Mouse (Mus musculus): ENCODE data around the gene Coro1c. TPM values are rescaled to one million over a fixed set of nuclear protein-coding genes. Genes with fewer than 3 reads are reported as not detected.
A peak's percentile ranks its signal among the peaks of the same experiment; 100 is the strongest.

The Coro1c gene
- total and polyA plus RNA-seq, 3 experiments, result 66.1 to 87.4 (median 69.9) TPM

DNA sequence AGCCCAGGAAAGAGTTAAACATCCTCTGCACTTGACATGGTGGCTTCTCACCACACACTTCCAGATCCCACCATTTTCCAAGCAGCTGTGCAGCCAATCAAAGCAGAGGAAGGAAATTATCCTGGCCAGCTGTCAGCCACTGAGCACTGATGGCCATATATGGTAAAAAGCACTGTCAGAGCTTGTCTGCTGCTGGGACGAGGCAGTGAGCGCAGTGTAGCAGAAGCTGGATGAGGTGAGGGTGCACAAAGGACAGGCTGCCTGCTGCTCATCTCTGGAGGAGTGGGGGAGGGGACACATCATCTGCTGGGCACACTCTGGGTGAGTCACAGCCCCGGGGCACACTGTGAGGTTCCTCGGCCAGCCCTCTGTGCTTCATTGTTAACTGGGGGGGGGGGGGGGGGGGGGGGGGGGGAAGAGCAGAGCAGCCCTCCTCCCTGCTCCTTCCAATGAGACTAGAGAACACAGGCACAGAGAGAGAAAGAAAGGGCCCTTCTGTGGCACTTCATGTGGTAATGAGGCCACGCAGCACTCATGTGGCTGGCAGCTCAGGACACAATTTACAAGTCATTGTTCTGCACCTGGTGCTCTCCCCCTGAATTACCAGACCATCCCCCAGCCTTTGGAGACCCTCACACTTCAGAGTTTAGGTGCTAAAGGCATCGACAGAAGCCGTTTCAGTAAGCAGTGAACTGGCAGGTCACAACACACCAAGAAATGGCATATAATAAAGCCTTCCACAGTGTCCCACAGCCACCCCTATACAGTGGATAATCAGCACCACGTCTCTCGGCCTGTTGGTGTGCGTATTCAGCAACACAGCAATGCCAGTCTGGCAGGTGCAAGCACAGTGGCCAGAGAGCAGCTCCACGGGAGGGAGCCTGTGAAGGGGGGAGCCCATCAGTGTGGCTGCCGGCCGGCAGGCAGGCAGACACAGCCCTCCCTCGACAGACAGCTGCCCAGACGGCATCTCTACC is 35.3 kb downstream of the Coro1c start:
- in situ Hi-C loops (cut with MboI; ENCODE audit: low pct_ligation_motif_present, low pct_unique_long_range_greater_than_20kb, low sequenced_read_pairs), result no loop called here
- H3K9ac ChIP-seq (ENCODE audit: insufficient read depth, low read depth), result no peak overlapping the region
- H3K4me3 ChIP-seq (replicated peaks in 1 of 3; ENCODE audit: low read depth in 2 of 3, low read length in 2 of 3, poor library complexity in 1 of 3), result no peak overlapping the region
- H3K4me2 ChIP-seq (ENCODE audit: insufficient read depth, low read depth, poor library complexity, severe bottlenecking), result no peak overlapping the region
- no peaks in the 10 kb centered on the region for H3K79me2 ChIP-seq (replicated peaks; ENCODE audit: control insufficient read depth, extremely low read depth, insufficient read depth, poor library complexity, severe bottlenecking)
- dilution Hi-C loops (cut with MboI; ENCODE audit: extremely low pct_ligation_motif_present, extremely low pct_unique_long_range_greater_than_20kb, low sequenced_read_pairs), result no loop called here
- DNase-seq (ENCODE audit: extremely low read depth), result peak; percentile 65
- no peaks in the 10 kb centered on the region for H3K27me3 ChIP-seq (replicated peaks)
- peaks cover 12 to 86% of the 10 kb centered on the region in 2 experiments for H3K36me3 ChIP-seq (replicated peaks in 1 of 2; ENCODE audit: control insufficient read depth in 1 of 2, insufficient read depth in 1 of 2, low read length in 1 of 2)
- H3K27ac ChIP-seq (ENCODE audit: insufficient read depth, low read depth), result no peak overlapping the region
- TF ChIP-seq POLR2A (IDR thresholded peaks at IDR 0.05; ENCODE audit: low read depth, low read length) (no peak), SMC3 (IDR thresholded peaks at IDR 0.05; ENCODE audit: low read depth, low read length) (no peak), POLR2AphosphoS2 (IDR thresholded peaks at IDR 0.05; ENCODE audit: low read depth, low read length) (no peak)
- peaks cover 12% of the 10 kb centered on the region for H3K9me3 ChIP-seq (replicated peaks; ENCODE audit: low read length)
- peaks cover 7 to 48% of the 10 kb centered on the region in 2 experiments for H3K4me1 ChIP-seq (ENCODE audit: control insufficient read depth in 1 of 2, insufficient read depth in 2 of 2)

DNA sequence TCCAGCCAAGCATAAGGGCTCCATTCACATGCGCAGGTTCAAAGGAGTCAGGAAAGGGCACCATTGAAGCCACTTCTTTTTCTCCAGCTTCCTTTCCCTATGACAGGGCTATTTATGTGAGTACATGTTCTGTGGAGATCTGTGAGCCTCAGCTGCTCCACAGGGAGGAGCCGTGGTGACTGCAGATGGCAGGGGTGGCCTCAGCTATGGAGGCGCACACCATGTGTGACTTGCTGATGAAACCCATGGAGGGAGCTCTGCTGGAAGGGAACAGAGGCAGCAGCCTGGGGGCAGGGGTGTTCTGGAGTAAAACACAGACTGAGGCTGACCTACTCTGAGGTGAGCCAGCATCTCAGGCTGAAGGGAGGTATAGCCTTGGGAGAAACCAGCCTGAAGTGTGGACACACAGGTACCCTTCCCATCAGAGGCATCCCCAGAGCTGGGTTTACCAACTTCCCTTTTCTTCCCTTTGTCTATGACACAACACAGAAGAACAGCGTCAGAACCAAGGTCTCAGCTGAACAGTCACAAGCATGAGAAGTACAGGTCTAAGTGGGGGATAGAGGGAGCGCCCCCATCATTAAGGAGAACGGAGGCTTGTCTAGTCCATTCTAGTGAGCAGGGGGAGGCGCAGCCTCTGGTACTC is 36.5 kb downstream of the Coro1c start:
- Histone ChIP-seq H3K79me2 (replicated peaks; ENCODE audit: control insufficient read depth, extremely low read depth, insufficient read depth, poor library complexity, severe bottlenecking) (no peaks in the 10 kb centered on the region), H3K36me3 (replicated peaks in 1 of 2; ENCODE audit: control insufficient read depth in 1 of 2, insufficient read depth in 1 of 2, low read length in 1 of 2) (peaks cover 12 to 83% of the 10 kb centered on the region in 2 experiments), H3K27ac (ENCODE audit: insufficient read depth, low read depth) (no peak overlapping the region), H3K4me2 (ENCODE audit: insufficient read depth, low read depth, poor library complexity, severe bottlenecking) (no peak overlapping the region), H3K27me3 (replicated peaks) (no peaks in the 10 kb centered on the region), H3K9ac (ENCODE audit: insufficient read depth, low read depth) (no peak overlapping the region), H3K4me1 (ENCODE audit: control insufficient read depth in 1 of 2, insufficient read depth in 2 of 2) (peaks cover 7 to 48% of the 10 kb centered on the region in 2 experiments), H3K9me3 (replicated peaks; ENCODE audit: low read length) (peaks cover 12% of the 10 kb centered on the region), H3K4me3 (replicated peaks in 1 of 3; ENCODE audit: low read depth in 2 of 3, low read length in 2 of 3, poor library complexity in 1 of 3) (no peak overlapping the region)
- DNase-seq (ENCODE audit: extremely low read depth), result peak; percentile 43
- TF ChIP-seq SMC3 (IDR thresholded peaks at IDR 0.05; ENCODE audit: low read depth, low read length) (no peak), ZC3H11A (IDR thresholded peaks at IDR 0.05; ENCODE audit: low read depth, low read length) (no peak), ZMIZ1 (IDR thresholded peaks at IDR 0.05; ENCODE audit: low read depth, low read length) (no peak), USF1 (IDR thresholded peaks at IDR 0.05; ENCODE audit: low read depth, low read length) (no peak), PAX5 (IDR thresholded peaks at IDR 0.05; ENCODE audit: low read length) (no peak), USF2 (conservative IDR thresholded peaks at IDR 0.05; ENCODE audit: low read depth, low read length) (no peak), MYC (IDR thresholded peaks at IDR 0.05; ENCODE audit: low read depth, low read length) (no peak), TBP (conservative IDR thresholded peaks at IDR 0.05; ENCODE audit: low read depth, low read length) (no peak), TCF12 (IDR thresholded peaks at IDR 0.05; ENCODE audit: low read depth, low read length) (no peak), POLR2AphosphoS2 (IDR thresholded peaks at IDR 0.05; ENCODE audit: low read depth, low read length) (no peak), HCFC1 (IDR thresholded peaks at IDR 0.05; ENCODE audit: low read depth, low read length) (no peak), EP300 (IDR thresholded peaks at IDR 0.05; ENCODE audit: low read length) (no peak), MXI1 (IDR thresholded peaks at IDR 0.05; ENCODE audit: low read depth, low read length) (no peak), MAX (IDR thresholded peaks at IDR 0.05; ENCODE audit: low read length) (no peak)
- dilution Hi-C loops (cut with MboI; ENCODE audit: extremely low pct_ligation_motif_present, extremely low pct_unique_long_range_greater_than_20kb, low sequenced_read_pairs) (no loop called here), in situ Hi-C loops (cut with MboI; ENCODE audit: low pct_ligation_motif_present, low pct_unique_long_range_greater_than_20kb, low sequenced_read_pairs) (no loop called here)

Data from CH12.LX (cell line).